Mouse (Mus musculus): Measurements from ENCODE around the gene Pgs1.

DNA sequence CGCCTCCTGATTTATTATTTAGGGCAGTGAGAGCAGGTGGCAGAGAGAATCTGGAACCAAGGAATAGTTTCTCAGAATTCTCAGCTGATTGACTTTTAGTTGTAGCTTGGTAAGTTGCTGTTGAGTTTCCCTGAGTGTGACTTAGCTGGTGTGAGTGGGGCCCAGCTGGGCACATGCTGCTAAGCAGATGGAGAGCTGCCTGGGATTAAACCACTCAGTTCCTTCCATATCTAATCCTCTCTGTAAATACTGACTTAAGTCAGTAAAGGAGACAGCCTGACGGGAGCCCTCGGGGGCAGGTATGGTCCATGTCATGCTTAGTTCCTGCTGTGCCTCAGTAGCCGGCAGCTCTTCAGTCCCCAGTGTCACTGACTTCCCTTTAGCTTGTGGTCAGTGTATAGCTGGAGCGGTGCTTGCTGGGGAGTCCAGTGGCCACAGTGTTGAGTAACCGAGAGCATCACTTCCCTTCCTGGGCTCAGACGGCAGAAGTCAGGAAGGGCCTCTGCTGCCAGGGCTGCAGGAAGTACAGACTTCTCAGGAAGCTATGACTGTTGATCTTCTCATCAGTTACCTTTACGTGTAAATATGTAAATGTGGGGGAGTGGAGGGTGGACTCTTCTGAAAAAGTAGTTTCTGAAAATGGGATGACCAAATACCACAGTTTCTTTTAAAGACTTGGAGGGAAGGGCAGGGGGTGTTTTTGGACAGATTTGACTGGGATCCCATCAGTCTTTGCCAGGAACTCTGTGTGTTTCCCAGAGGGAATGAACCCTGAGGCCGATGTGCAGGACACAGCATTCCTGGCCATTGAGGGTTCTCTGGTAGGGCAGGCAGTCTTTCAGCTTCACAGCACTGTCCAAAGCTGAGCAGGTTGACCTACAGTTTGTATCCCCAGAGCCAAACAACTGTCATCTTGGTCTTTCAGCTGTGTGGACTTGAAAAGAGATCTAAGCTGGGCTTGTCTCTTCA, 5.7 kb downstream of the Pgs1 start:
- TF ChIP-seq CTCF (conservative IDR thresholded peaks at IDR 0.05; ENCODE audit: low read length) (no peak), NANOG (IDR thresholded peaks at IDR 0.05; ENCODE audit: borderline replicate concordance, low read length) (no peak), POU5F1 (IDR thresholded peaks at IDR 0.05; ENCODE audit: borderline replicate concordance, low read length) (no peak)

Data from E14TG2a.4 (cell line).